Mouse (Mus musculus): ENCODE results near the gene Dusp1. TPM values are rescaled to one million over a fixed set of nuclear protein-coding genes. Genes with fewer than 3 reads are reported as not detected.
A peak's percentile ranks its signal among the peaks of the same experiment; 100 is the strongest.

The Dusp1 gene
- polyA plus RNA-seq, 1 experiment, result 19.7 TPM

DNA sequence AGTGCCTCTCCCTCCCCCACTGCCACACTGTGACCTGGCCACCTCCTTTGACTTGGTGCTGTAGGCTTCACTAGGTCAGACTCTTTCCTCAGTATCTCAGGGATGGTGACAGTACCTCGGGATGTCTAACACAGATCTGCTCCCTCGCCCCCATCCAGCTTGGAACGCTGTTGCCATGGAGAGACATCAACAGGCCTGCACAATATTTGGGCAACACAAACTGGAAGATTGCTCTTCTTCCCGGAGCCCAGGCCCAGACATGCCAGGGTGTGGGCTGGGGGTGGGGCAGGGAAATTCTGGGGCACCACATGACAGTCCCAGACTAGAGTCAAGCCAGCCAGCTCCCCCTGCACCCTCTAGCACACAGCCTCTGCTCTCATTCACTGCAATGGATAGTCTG is 83.3 kb downstream of the Dusp1 start:
- Histone ChIP-seq H3K4me1 (ENCODE audit: control insufficient read depth, insufficient read depth, low read length) (no peaks in the 10 kb centered on the region; the same call in 1 of the 2 replicates), H3K27ac (ENCODE audit: control insufficient read depth, insufficient read depth, low read depth, low read length) (no peak overlapping the region), H3K27me3 (ENCODE audit: control insufficient read depth, insufficient read depth, low read length) (no peaks in the 10 kb centered on the region), H3K36me3 (ENCODE audit: control insufficient read depth, insufficient read depth, low read length) (no peaks in the 10 kb centered on the region), H3K4me3 (ENCODE audit: control insufficient read depth, low read depth, low read length) (no peak overlapping the region)
- no peak for TF ChIP-seq POLR2A (IDR thresholded peaks at IDR 0.05; ENCODE audit: control insufficient read depth, low read depth, low read length)
- TF ChIP-seq CTCF (IDR thresholded peaks at IDR 0.05; ENCODE audit: control insufficient read depth, insufficient read depth, insufficient replicate concordance, low read depth, low read length), result no peak

DNA sequence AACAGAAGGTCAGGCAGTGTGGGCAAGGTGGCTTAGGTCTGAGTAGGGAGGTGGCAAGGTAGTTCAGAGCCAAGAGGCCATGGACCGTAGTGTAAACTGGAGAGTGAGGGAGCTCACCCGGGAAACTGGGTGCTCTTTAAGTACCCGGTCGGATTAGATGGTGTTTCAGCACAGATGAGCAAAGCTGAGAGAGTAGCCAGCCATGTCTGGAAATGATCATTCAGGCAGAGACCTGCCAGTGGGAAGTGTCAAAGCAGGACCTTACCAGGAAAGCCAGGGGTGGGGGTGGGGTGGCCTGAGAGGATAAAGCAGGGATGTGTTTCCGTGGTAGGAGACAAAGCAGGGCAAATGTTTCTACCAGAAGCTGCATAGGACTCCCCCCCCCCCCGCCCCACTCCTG is 85.1 kb downstream of the Dusp1 start:
- Histone ChIP-seq H3K27me3 (ENCODE audit: control insufficient read depth, insufficient read depth, low read length) (no peaks in the 10 kb centered on the region), H3K4me1 (ENCODE audit: control insufficient read depth, insufficient read depth, low read length) (no peaks in the 10 kb centered on the region; the same call in 1 of the 2 replicates), H3K27ac (ENCODE audit: control insufficient read depth, insufficient read depth, low read depth, low read length) (no peak overlapping the region)

DNA sequence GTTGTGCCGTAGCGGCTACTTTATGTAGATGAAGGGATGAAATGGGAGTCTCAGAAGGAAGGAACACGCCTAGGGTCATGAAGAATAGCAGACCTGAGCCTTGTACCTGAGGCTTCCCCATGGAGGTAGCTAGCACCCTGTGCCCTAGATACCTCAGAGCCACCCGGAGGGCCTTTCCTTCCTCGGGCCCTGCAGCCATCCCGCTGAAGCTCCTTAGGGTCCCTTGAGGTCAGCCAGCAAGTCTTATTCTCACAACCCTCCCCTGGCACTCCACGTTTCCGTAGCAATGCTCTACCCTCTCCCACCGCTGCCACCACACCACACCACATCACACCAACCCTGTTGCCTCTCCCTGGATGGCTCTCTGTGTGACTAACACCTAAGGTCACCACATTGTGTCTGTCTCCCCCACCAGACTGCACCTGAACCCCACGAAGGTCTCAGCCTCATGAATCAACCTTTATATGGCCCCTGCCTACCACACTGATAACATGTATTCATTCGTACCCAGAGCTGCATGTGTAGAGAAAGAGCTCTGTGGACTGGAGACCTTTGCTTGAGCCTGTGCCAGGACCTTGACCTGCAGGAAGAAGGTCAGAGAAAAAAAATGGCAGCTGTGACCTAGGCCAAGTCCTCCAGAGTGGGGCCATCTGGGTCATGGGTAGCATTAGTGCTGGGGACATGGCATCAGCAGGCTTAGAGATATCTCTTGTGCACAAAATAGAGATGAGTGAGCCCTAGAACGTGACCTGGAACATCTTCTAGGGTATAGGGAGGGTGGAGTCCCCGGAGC is 93.6 kb downstream of the Dusp1 start:
- Histone ChIP-seq H3K27me3 (ENCODE audit: control insufficient read depth, insufficient read depth, low read length) (no peaks in the 10 kb centered on the region), H3K4me1 (ENCODE audit: control insufficient read depth, insufficient read depth, low read length) (peaks cover 5% of the 10 kb centered on the region; the same call in 1 of the 2 replicates), H3K36me3 (ENCODE audit: control insufficient read depth, insufficient read depth, low read length) (no peaks in the 10 kb centered on the region), H3K4me3 (ENCODE audit: control insufficient read depth, low read depth, low read length) (no peak overlapping the region), H3K27ac (ENCODE audit: control insufficient read depth, insufficient read depth, low read depth, low read length) (no peak overlapping the region)
- TF ChIP-seq CTCF (IDR thresholded peaks at IDR 0.05; ENCODE audit: control insufficient read depth, insufficient read depth, insufficient replicate concordance, low read depth, low read length), result no peak
- no peak for TF ChIP-seq POLR2A (IDR thresholded peaks at IDR 0.05; ENCODE audit: control insufficient read depth, low read depth, low read length)

More for the DNA sequence above, 85.1 kb downstream of the Dusp1 start:
- TF ChIP-seq POLR2A (IDR thresholded peaks at IDR 0.05; ENCODE audit: control insufficient read depth, low read depth, low read length) (no peak), CTCF (IDR thresholded peaks at IDR 0.05; ENCODE audit: control insufficient read depth, insufficient read depth, insufficient replicate concordance, low read depth, low read length) (no peak)
- Histone ChIP-seq H3K4me3 (ENCODE audit: control insufficient read depth, low read depth, low read length) (no peak overlapping the region), H3K36me3 (ENCODE audit: control insufficient read depth, insufficient read depth, low read length) (no peaks in the 10 kb centered on the region)

DNA sequence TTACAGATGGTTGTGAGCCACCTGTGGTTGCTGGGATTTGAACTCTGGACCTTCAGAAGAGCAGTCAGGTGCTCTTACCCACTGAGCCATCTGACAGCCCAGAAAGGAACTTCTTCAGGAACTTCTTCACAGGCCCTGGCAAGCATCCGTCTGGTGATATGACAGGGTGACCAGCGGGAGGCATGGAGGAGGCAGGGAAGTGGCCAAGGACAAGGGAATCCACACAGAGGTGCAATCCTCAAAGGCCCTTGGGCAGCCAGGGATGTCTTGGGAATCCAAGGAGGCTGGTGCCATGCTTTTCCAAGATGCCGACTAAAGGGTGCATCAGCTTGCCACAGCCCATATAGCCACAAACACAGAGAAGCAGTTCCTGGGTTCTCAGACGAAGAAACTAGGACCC is 94.3 kb downstream of the Dusp1 start:
- TF ChIP-seq CTCF (IDR thresholded peaks at IDR 0.05; ENCODE audit: control insufficient read depth, insufficient read depth, insufficient replicate concordance, low read depth, low read length) (no peak), POLR2A (IDR thresholded peaks at IDR 0.05; ENCODE audit: control insufficient read depth, low read depth, low read length) (no peak)
- H3K4me1 ChIP-seq (ENCODE audit: control insufficient read depth, insufficient read depth, low read length), result peaks cover 5% of the 10 kb centered on the region; the same call in 1 of the 2 replicates
- no peak overlapping the region for H3K4me3 ChIP-seq (ENCODE audit: control insufficient read depth, low read depth, low read length)
- H3K27me3 ChIP-seq (ENCODE audit: control insufficient read depth, insufficient read depth, low read length), result no peaks in the 10 kb centered on the region
- H3K27ac ChIP-seq (ENCODE audit: control insufficient read depth, insufficient read depth, low read depth, low read length), result no peak overlapping the region
- H3K36me3 ChIP-seq (ENCODE audit: control insufficient read depth, insufficient read depth, low read length), result no peaks in the 10 kb centered on the region

DNA sequence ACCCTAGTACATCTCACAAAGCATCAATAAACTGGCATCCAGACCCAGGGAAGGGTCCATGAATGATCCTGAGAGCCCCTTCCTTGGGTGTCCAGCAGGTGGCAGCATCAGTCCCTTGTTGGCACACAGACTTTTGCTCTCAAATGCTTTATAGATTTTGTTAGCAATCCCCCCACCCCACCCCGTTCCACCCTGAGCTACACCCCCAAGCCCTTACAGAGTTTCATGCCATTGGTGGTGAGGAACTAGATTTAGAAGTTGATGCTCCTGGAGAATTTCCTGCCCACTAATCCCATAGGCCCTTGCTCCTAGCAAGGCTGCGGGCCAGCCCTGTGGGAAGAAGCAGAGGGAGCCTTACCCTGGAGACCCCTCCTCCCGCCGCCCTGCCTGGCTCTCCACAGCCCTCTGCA is 95.2 kb downstream of the Dusp1 start:
- H3K4me1 ChIP-seq (ENCODE audit: control insufficient read depth, insufficient read depth, low read length), result peaks cover 5% of the 10 kb centered on the region; the same call in 1 of the 2 replicates
- TF ChIP-seq POLR2A (IDR thresholded peaks at IDR 0.05; ENCODE audit: control insufficient read depth, low read depth, low read length) (no peak), CTCF (IDR thresholded peaks at IDR 0.05; ENCODE audit: control insufficient read depth, insufficient read depth, insufficient replicate concordance, low read depth, low read length) (peak; percentile 68; the same call in 1 of the 2 replicates)
- no peak overlapping the region for H3K27ac ChIP-seq (ENCODE audit: control insufficient read depth, insufficient read depth, low read depth, low read length)
- no peaks in the 10 kb centered on the region for H3K36me3 ChIP-seq (ENCODE audit: control insufficient read depth, insufficient read depth, low read length)
- H3K27me3 ChIP-seq (ENCODE audit: control insufficient read depth, insufficient read depth, low read length), result no peaks in the 10 kb centered on the region
- no peak overlapping the region for H3K4me3 ChIP-seq (ENCODE audit: control insufficient read depth, low read depth, low read length)

DNA sequence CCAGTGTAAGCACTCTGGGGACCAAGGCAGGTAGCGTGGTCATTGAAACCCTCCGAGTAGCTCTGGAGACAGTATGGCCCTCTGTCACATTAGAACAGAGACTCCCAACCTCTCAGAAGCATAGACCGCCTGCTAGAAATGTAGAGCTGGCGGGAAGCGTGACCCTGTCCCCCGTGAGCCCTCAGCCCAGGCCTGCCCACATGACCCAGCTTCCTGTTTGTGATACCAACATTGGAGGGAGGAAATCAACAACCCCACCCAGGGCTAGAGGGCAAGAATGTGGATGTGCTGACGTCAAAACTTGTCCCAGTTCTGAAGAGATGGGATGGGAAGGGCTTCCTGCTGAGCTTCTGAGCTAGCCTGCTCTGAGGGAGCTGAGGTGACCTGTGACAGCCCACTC is 97.0 kb downstream of the Dusp1 start:
- H3K36me3 ChIP-seq (ENCODE audit: control insufficient read depth, insufficient read depth, low read length), result no peaks in the 10 kb centered on the region
- H3K4me1 ChIP-seq (ENCODE audit: control insufficient read depth, insufficient read depth, low read length), result peaks cover 5% of the 10 kb centered on the region; the same call in 1 of the 2 replicates
- H3K4me3 ChIP-seq (ENCODE audit: control insufficient read depth, low read depth, low read length), result no peak overlapping the region
- no peak for TF ChIP-seq CTCF (IDR thresholded peaks at IDR 0.05; ENCODE audit: control insufficient read depth, insufficient read depth, insufficient replicate concordance, low read depth, low read length)
- TF ChIP-seq POLR2A (IDR thresholded peaks at IDR 0.05; ENCODE audit: control insufficient read depth, low read depth, low read length), result no peak
- H3K27me3 ChIP-seq (ENCODE audit: control insufficient read depth, insufficient read depth, low read length), result no peaks in the 10 kb centered on the region
- H3K27ac ChIP-seq (ENCODE audit: control insufficient read depth, insufficient read depth, low read depth, low read length), result no peak overlapping the region

DNA sequence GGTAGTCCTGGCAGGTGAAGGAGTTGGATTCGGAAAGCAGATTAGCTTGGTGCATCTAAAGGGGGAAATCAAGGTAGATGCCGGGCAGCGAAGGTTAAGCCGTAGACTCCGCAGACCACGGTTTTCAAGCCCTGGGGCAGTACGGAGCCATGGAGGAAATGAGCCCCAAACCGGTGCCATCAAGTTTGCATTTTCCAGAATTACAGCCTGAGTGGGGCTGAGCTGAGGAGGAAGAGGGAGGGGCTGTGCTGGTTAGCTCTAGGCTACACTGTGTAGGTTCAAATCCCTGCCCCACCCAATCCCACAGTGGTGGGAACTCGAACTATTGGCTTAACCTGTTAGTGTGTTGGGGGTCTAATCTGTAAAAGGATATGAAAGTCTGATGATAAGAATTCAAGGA is 97.4 kb downstream of the Dusp1 start:
- TF ChIP-seq CTCF (IDR thresholded peaks at IDR 0.05; ENCODE audit: control insufficient read depth, insufficient read depth, insufficient replicate concordance, low read depth, low read length) (no peak), POLR2A (IDR thresholded peaks at IDR 0.05; ENCODE audit: control insufficient read depth, low read depth, low read length) (no peak)
- peaks cover 5% of the 10 kb centered on the region; the same call in 1 of the 2 replicates for H3K4me1 ChIP-seq (ENCODE audit: control insufficient read depth, insufficient read depth, low read length)
- H3K27me3 ChIP-seq (ENCODE audit: control insufficient read depth, insufficient read depth, low read length), result no peaks in the 10 kb centered on the region
- no peaks in the 10 kb centered on the region for H3K36me3 ChIP-seq (ENCODE audit: control insufficient read depth, insufficient read depth, low read length)
- no peak overlapping the region for H3K27ac ChIP-seq (ENCODE audit: control insufficient read depth, insufficient read depth, low read depth, low read length)
- H3K4me3 ChIP-seq (ENCODE audit: control insufficient read depth, low read depth, low read length), result no peak overlapping the region
